Comparison of ENCODE assay signal across 27 mouse cellular contexts in genomic region chr5:147089836-147090235, GRCm38 (mm10). TPM values are rescaled to one million over a fixed set of nuclear protein-coding genes. Genes with fewer than 3 reads are reported as not detected.
DNase-seq lines count a peak whose midpoint lies in the region; ATAC-seq and TF ChIP-seq lines count a peak whose summit lies in the region.
"Had no signal": no experiment of that assay in that cellular context is flagged by ENCODE, and none has a peak within 500 bp of the region (broad histone marks: within the 10 kb centered on the region; RNA-seq: fewer than 3 reads in every experiment).

No protein-coding gene starts in this region.

- H3K4me3 ChIP-seq in cerebellum, adult 2 months (replicated peaks; ENCODE audit: insufficient read depth, low read depth, low read length) = no peak overlapping the region
- H3K4me3 ChIP-seq in embryonic facial prominence, embryonic 13.5 days = no peak overlapping the region
- no peak overlapping the region for H3K4me3 ChIP-seq in embryonic facial prominence, embryonic 10.5 days
- no peak overlapping the region for H3K4me3 ChIP-seq in gastrocnemius, adult 2 months
- no peak overlapping the region for H3K4me3 ChIP-seq in limb, embryonic 15.5 days
- H3K4me3 ChIP-seq: erythroblast, embryonic 14.5 days; heart, embryonic 13.5 days; myocyte; neural tube, embryonic 12.5 days had no signal

- TF ChIP-seq POLR2A in cerebellum, adult 2 months (IDR thresholded peaks at IDR 0.05; ENCODE audit: borderline replicate concordance, insufficient read depth, low read length) = no peak

- DNase-seq in cerebellum, adult 2 months = peak in 1 of 2 experiments; percentile 24
- DNase-seq in cerebellum, postnatal 36 days = no peak
- no peak for DNase-seq in embryonic facial prominence, embryonic 10.5 days (ENCODE audit: low spot score)
- no peak for DNase-seq in gastrocnemius, adult 2 months
- no peak for DNase-seq in gastrocnemius, postnatal 10 days
- no peak for DNase-seq in spleen, adult 12 weeks (ENCODE audit: low spot score)
- DNase-seq: adrenal gland, adult 2 months; gastrocnemius, postnatal 36 days; heart, adult 18-20 months; heart, postnatal 10 days; kidney, adult 9 months; kidney, postnatal 10 days; layer of hippocampus, postnatal 36 days; lung, postnatal 36 days; thymus, postnatal 25 days had no signal

- no peak for ATAC-seq in embryonic facial prominence, embryonic 13.5 days (ENCODE audit: insufficient number of reproducible peaks, insufficient read depth, low FRiP score, low TSS enrichment, low read depth)
- no peak for ATAC-seq in limb, embryonic 15.5 days (ENCODE audit: insufficient number of reproducible peaks, low FRiP score, low TSS enrichment, low read depth)
- ATAC-seq: activated CD4-positive, CD25-positive, alpha-beta regulatory T cell, adult 4 months; intestine, postnatal 0 days had no signal

- H3K9me3 ChIP-seq in embryonic facial prominence, embryonic 13.5 days = no peaks in the 10 kb centered on the region
- H3K9me3 ChIP-seq in embryonic facial prominence, embryonic 10.5 days = no peaks in the 10 kb centered on the region
- H3K9me3 ChIP-seq in limb, embryonic 15.5 days = no peaks in the 10 kb centered on the region
- H3K9me3 ChIP-seq: heart, embryonic 13.5 days; neural tube, embryonic 12.5 days had no signal

- H3K4me2 ChIP-seq in embryonic facial prominence, embryonic 13.5 days = no peak overlapping the region
- H3K4me2 ChIP-seq in limb, embryonic 15.5 days = no peak overlapping the region
- H3K4me2 ChIP-seq: heart, embryonic 13.5 days; hindbrain, embryonic 14.5 days; liver, embryonic 11.5 days; midbrain, embryonic 11.5 days; neural tube, embryonic 12.5 days had no signal

- intact Hi-C loops in gastrocnemius, adult 2 months (cut with DNase I) = no loop called here

- H3K9ac ChIP-seq in embryonic facial prominence, embryonic 13.5 days = no peak overlapping the region
- H3K9ac ChIP-seq in limb, embryonic 15.5 days = no peak overlapping the region
- H3K9ac ChIP-seq: heart, embryonic 13.5 days; hindbrain, embryonic 14.5 days; neural tube, embryonic 12.5 days had no signal

- H3K27me3 ChIP-seq in cerebellum, adult 2 months (ENCODE audit: control insufficient read depth, insufficient read depth, low read length) = no peaks in the 10 kb centered on the region
- no peaks in the 10 kb centered on the region for H3K27me3 ChIP-seq in embryonic facial prominence, embryonic 13.5 days
- H3K27me3 ChIP-seq in embryonic facial prominence, embryonic 10.5 days (replicated peaks; ENCODE audit: low read depth, poor library complexity, severe bottlenecking) = no peaks in the 10 kb centered on the region
- H3K27me3 ChIP-seq in limb, embryonic 15.5 days = no peaks in the 10 kb centered on the region
- H3K27me3 ChIP-seq: CH12.LX; heart, embryonic 13.5 days had no signal

- TF ChIP-seq CTCF in cerebellum, adult 2 months (IDR thresholded peaks at IDR 0.05; ENCODE audit: borderline replicate concordance, insufficient read depth, low read depth, low read length) = no peak
- TF ChIP-seq CTCF in gastrocnemius, adult 2 months (IDR thresholded peaks at IDR 0.05) = no peak

- peaks cover 50% of the 10 kb centered on the region for H3K4me1 ChIP-seq in cerebellum, adult 2 months (ENCODE audit: control insufficient read depth, insufficient read depth, low read length)
- peaks cover 26% of the 10 kb centered on the region for H3K4me1 ChIP-seq in embryonic facial prominence, embryonic 13.5 days
- no peaks in the 10 kb centered on the region; the same call in 1 of the 2 replicates for H3K4me1 ChIP-seq in embryonic facial prominence, embryonic 10.5 days
- H3K4me1 ChIP-seq in limb, embryonic 15.5 days = peaks cover 22% of the 10 kb centered on the region
- H3K4me1 ChIP-seq: neural tube, embryonic 12.5 days had no signal

- WGBS in cerebellum, adult 2 months = 47% methylated on average over 3 of the region's 3 CpGs
- 64% methylated on average over 3 of the region's 3 CpGs for WGBS in embryonic facial prominence, embryonic 13.5 days
- WGBS in embryonic facial prominence, embryonic 10.5 days = 83% methylated on average over 3 of the region's 3 CpGs
- 45% methylated on average over 3 of the region's 3 CpGs for WGBS in limb, embryonic 15.5 days

- peak overlapping the region; percentile 58; the same call in 1 of the 2 replicates for H3K27ac ChIP-seq in cerebellum, adult 2 months (ENCODE audit: insufficient read depth, low read length)
- 0 out of 2 replicates have a peak overlapping the region, but pooled peaks have one; percentile 8 for H3K27ac ChIP-seq in embryonic facial prominence, embryonic 13.5 days
- no peak overlapping the region for H3K27ac ChIP-seq in embryonic facial prominence, embryonic 10.5 days (replicated peaks)
- peak overlapping the region; percentile 36; the same call in 1 of the 2 replicates for H3K27ac ChIP-seq in gastrocnemius, adult 2 months
- H3K27ac ChIP-seq in limb, embryonic 15.5 days = peak overlapping the region; percentile 74
- H3K27ac ChIP-seq: heart, embryonic 13.5 days; hindbrain, embryonic 14.5 days; neural tube, embryonic 12.5 days had no signal

- peaks cover 19% of the 10 kb centered on the region for H3K36me3 ChIP-seq in embryonic facial prominence, embryonic 13.5 days
- H3K36me3 ChIP-seq in embryonic facial prominence, embryonic 10.5 days (replicated peaks) = peaks cover 72% of the 10 kb centered on the region
- H3K36me3 ChIP-seq in limb, embryonic 15.5 days = peaks cover 15% of the 10 kb centered on the region; the same call in 1 of the 2 replicates

RNA-seq across cellular contexts. Expression of gene Polr1d, which starts 13.0 kb away (rescaled TPM):
- 85.0 and 89.2 TPM in 2 replicates for polyA plus RNA-seq in cerebellum, adult 2 months (2012; rRNA removed)
- polyA plus RNA-seq in embryonic facial prominence, embryonic 13.5 days (2015; fragmentation: Nextera tagmentation; extraction: Ambion mirVana) = 116 and 127 TPM in 2 replicates
- polyA plus RNA-seq in embryonic facial prominence, embryonic 10.5 days (2016; fragmentation: Nextera tagmentation; extraction: Ambion mirVana) = 135 and 141 TPM in 2 replicates
- 10 to 100 TPM; 83.4 to 85.5 TPM for total RNA-seq in gastrocnemius, adult 2 months (2021)
- total RNA-seq in gastrocnemius, postnatal 10 days (2021) = 100 to 1,000 TPM; 103 to 116 TPM
- 135 and 145 TPM in 2 replicates for polyA plus RNA-seq in limb, embryonic 15.5 days (2015; fragmentation: Nextera tagmentation; extraction: Ambion mirVana)

RNA-seq across cellular contexts. Expression of gene Lnx2, which starts 13.4 kb away (rescaled TPM):
- polyA plus RNA-seq in cerebellum, adult 2 months (2012; rRNA removed) = 15.9 and 16.8 TPM in 2 replicates
- polyA plus RNA-seq in embryonic facial prominence, embryonic 13.5 days (2015; fragmentation: Nextera tagmentation; extraction: Ambion mirVana) = 13.7 and 13.8 TPM in 2 replicates
- polyA plus RNA-seq in embryonic facial prominence, embryonic 10.5 days (2016; fragmentation: Nextera tagmentation; extraction: Ambion mirVana) = 10.4 and 11.6 TPM in 2 replicates
- 1 to 10 TPM; 3.3 to 3.4 TPM for total RNA-seq in gastrocnemius, adult 2 months (2021)
- 1 to 10 TPM; 6.7 to 7.4 TPM for total RNA-seq in gastrocnemius, postnatal 10 days (2021)
- 14.2 and 15.7 TPM in 2 replicates for polyA plus RNA-seq in limb, embryonic 15.5 days (2015; fragmentation: Nextera tagmentation; extraction: Ambion mirVana)
